Comparison of ENCODE assay signal across 9 mouse cellular contexts in the genomic region with DNA sequence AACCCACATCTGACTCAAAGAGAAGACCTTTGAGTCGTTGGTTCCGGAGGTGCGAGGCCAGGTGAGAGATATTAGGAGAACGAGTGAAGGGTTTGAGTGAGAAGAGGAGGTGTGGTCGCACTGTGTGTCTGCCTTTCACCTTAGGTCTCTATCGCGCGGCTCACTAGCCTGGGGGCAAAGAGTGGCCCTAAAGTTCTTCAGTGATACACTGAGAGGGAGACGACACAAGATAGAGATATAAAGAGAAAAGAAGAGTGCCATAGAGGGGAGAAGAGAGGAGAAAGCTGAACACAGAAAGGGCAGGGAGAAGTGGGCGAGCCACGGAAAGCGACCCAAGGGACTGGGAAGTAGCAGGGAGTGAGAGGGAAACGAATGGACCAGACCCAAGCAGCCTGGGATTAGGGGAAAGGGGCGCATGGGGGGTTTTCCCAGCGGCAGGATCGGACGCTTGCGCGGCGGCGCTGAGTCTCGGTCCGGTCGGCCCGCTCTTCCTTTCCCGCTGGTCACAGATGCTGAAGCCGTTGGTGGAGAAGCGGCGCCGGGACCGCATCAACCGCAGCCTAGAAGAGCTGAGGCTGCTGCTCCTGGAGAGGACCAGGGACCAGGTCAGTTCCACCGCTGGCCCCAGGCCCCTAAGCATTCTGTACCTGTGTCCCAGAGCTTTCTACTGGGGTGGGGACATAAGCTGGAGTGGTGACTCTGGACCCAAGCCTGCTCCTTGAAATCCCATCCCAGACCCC. TPM values are rescaled to one million over a fixed set of nuclear protein-coding genes. Genes with fewer than 3 reads are reported as not detected.
DNase-seq lines count a peak whose midpoint lies in the region; ATAC-seq and TF ChIP-seq lines count a peak whose summit lies in the region.
"Had no signal": no experiment of that assay in that cellular context is flagged by ENCODE, and none has a peak within 500 bp of the region (broad histone marks: within the 10 kb centered on the region; RNA-seq: fewer than 3 reads in every experiment).

No protein-coding gene starts in this region.

- no peak for ATAC-seq in hindbrain, embryonic 13.5 days (ENCODE audit: low FRiP score)
- no peak for ATAC-seq in liver, embryonic 16.5 days (ENCODE audit: low read depth)
- ATAC-seq in stomach, embryonic 16.5 days (ENCODE audit: insufficient read depth, low FRiP score) = no peak

- 1% methylated on average over 33 of the region's 33 CpGs for WGBS in embryonic facial prominence, embryonic 10.5 days
- 1% methylated on average over 33 of the region's 33 CpGs for WGBS in hindbrain, embryonic 13.5 days
- WGBS in liver, embryonic 16.5 days (ENCODE audit: insufficient replicate concordance) = under 1% methylated on average over 28 of the region's 33 CpGs
- 1% methylated on average over 33 of the region's 33 CpGs for WGBS in stomach, embryonic 16.5 days

- no peaks in the 10 kb centered on the region for H3K79me3 ChIP-seq in C2C12 (ENCODE audit: low read depth)

- peak; percentile 61 for DNase-seq in adrenal gland, postnatal 10 days
- DNase-seq in adrenal gland, adult 8-10 months = no peak
- DNase-seq in embryonic facial prominence, embryonic 10.5 days (ENCODE audit: low spot score) = peak; percentile 57
- no peak for DNase-seq in left cerebral cortex, adult 8-10 months (ENCODE audit: low spot score in 2 of 2)

- peak overlapping the region; percentile 72 for H3ac ChIP-seq in C2C12 (ENCODE audit: control insufficient read depth, insufficient read length, low read depth)

- TF ChIP-seq CTCF in C2C12 (IDR thresholded peaks at IDR 0.05; ENCODE audit: control insufficient read depth, insufficient read depth, insufficient read length) = no peak

- peak overlapping the region; percentile 80 for H3K9ac ChIP-seq in hindbrain, embryonic 13.5 days
- H3K9ac ChIP-seq in liver, embryonic 16.5 days (ENCODE audit: low read depth, low read length) = peak overlapping the region; percentile 66
- peak overlapping the region; percentile 85 for H3K9ac ChIP-seq in stomach, embryonic 16.5 days (ENCODE audit: low read length)

- no peaks in the 10 kb centered on the region for H3K27me3 ChIP-seq in C2C12 (ENCODE audit: control insufficient read depth, insufficient read depth, insufficient read length)
- H3K27me3 ChIP-seq in embryonic facial prominence, embryonic 10.5 days (replicated peaks; ENCODE audit: low read depth, poor library complexity, severe bottlenecking) = peaks cover 37% of the 10 kb centered on the region
- H3K27me3 ChIP-seq in hindbrain, embryonic 13.5 days = peaks cover 32% of the 10 kb centered on the region
- peaks cover 43% of the 10 kb centered on the region for H3K27me3 ChIP-seq in liver, embryonic 16.5 days (ENCODE audit: control insufficient read depth, insufficient read depth, low read depth, low read length)
- H3K27me3 ChIP-seq in stomach, embryonic 16.5 days (ENCODE audit: control insufficient read depth, insufficient read depth, low read length) = no peaks in the 10 kb centered on the region

- no peak overlapping the region for H3K27ac ChIP-seq in embryonic facial prominence, embryonic 10.5 days (replicated peaks)
- no peak overlapping the region for H3K27ac ChIP-seq in hindbrain, embryonic 13.5 days
- no peak overlapping the region for H3K27ac ChIP-seq in liver, embryonic 16.5 days (ENCODE audit: low read length)
- H3K27ac ChIP-seq in stomach, embryonic 16.5 days (ENCODE audit: low read length) = peak overlapping the region; percentile 95; the same call in 1 of the 2 replicates

- H3K4me1 ChIP-seq in embryonic facial prominence, embryonic 10.5 days = peaks cover 64% of the 10 kb centered on the region
- peaks cover 56% of the 10 kb centered on the region for H3K4me1 ChIP-seq in hindbrain, embryonic 13.5 days (replicated peaks)
- H3K4me1 ChIP-seq in liver, embryonic 16.5 days (ENCODE audit: control insufficient read depth, low read depth, low read length) = peaks cover 65% of the 10 kb centered on the region
- peaks cover 24% of the 10 kb centered on the region for H3K4me1 ChIP-seq in stomach, embryonic 16.5 days (ENCODE audit: control insufficient read depth, insufficient read depth, low read length)

- no peaks in the 10 kb centered on the region for H3K36me3 ChIP-seq in C2C12 (ENCODE audit: control insufficient read depth, insufficient read depth)
- no peaks in the 10 kb centered on the region for H3K36me3 ChIP-seq in embryonic facial prominence, embryonic 10.5 days (replicated peaks)
- H3K36me3 ChIP-seq in hindbrain, embryonic 13.5 days = no peaks in the 10 kb centered on the region
- H3K36me3 ChIP-seq in liver, embryonic 16.5 days (ENCODE audit: control insufficient read depth, insufficient read depth) = no peaks in the 10 kb centered on the region
- H3K36me3 ChIP-seq in stomach, embryonic 16.5 days (ENCODE audit: control insufficient read depth, insufficient read depth, low read length) = no peaks in the 10 kb centered on the region

- H3K4me2 ChIP-seq in hindbrain, embryonic 13.5 days = peak overlapping the region; percentile 97
- peak overlapping the region; percentile 95 for H3K4me2 ChIP-seq in liver, embryonic 16.5 days (ENCODE audit: low read depth, low read length)
- H3K4me2 ChIP-seq in stomach, embryonic 16.5 days (ENCODE audit: low read depth, low read length) = peak overlapping the region; percentile 95

- H3K9me3 ChIP-seq in embryonic facial prominence, embryonic 10.5 days = no peaks in the 10 kb centered on the region
- H3K9me3 ChIP-seq in hindbrain, embryonic 13.5 days = no peaks in the 10 kb centered on the region
- H3K9me3 ChIP-seq in liver, embryonic 16.5 days (replicated peaks; ENCODE audit: control insufficient read depth, low read length) = no peaks in the 10 kb centered on the region
- no peaks in the 10 kb centered on the region for H3K9me3 ChIP-seq in stomach, embryonic 16.5 days (replicated peaks; ENCODE audit: control insufficient read depth, low read length)

- H3K4me3 ChIP-seq in C2C12 (ENCODE audit: insufficient read depth, poor library complexity, severe bottlenecking) = peak overlapping the region; percentile 48
- H3K4me3 ChIP-seq in embryonic facial prominence, embryonic 10.5 days = peak overlapping the region; percentile 74
- H3K4me3 ChIP-seq in hindbrain, embryonic 13.5 days = peak overlapping the region; percentile 76
- H3K4me3 ChIP-seq in liver, embryonic 16.5 days (ENCODE audit: low read depth, low read length) = peak overlapping the region; percentile 74
- peak overlapping the region; percentile 57 for H3K4me3 ChIP-seq in stomach, embryonic 16.5 days (replicated peaks; ENCODE audit: low read length)

- H3K79me2 ChIP-seq in C2C12 (ENCODE audit: control insufficient read depth, insufficient read depth) = no peaks in the 10 kb centered on the region

RNA-seq across cellular contexts. Expression of a gene that starts 1.0 kb away (rescaled TPM):
- under 1 TPM; 0.18 to 0.36 TPM for total RNA-seq in adrenal gland, postnatal 10 days (2021)
- total RNA-seq in adrenal gland, adult 8-10 months (2022) = under 1 TPM in 2 of 4 experiments, not detected in 2; 0.18 to 0.22 TPM
- 0.06 TPM for polyA plus RNA-seq in C2C12 (2012; fragmentation: generic; extraction: Trizol)
- 0.16 and 0.36 TPM in 2 replicates for polyA plus RNA-seq in embryonic facial prominence, embryonic 10.5 days (2016; fragmentation: Nextera tagmentation; extraction: Ambion mirVana)
- 0.26 and 0.35 TPM in 2 replicates for polyA plus RNA-seq in hindbrain, embryonic 13.5 days (2015; fragmentation: Nextera tagmentation; extraction: Ambion mirVana)
- polyA plus RNA-seq in liver, embryonic 16.5 days (2015; fragmentation: Nextera tagmentation; extraction: Ambion mirVana) = 0.06 and 0.07 TPM in 2 replicates
- polyA plus RNA-seq in stomach, embryonic 16.5 days (2015; fragmentation: Nextera tagmentation; extraction: Ambion mirVana) = 0.40 and 0.69 TPM in 2 replicates
- 1 to 10 TPM in 1 of 4 experiments, under 1 TPM in 3; 0.20 to 1.3 (median 0.74) TPM for total RNA-seq in left cerebral cortex, adult 8-10 months (2022)
- total RNA-seq: hematopoietic stem cell, adult 5-6 weeks had no signal

RNA-seq across cellular contexts. Expression of a gene that starts 1.2 kb away (rescaled TPM):
- total RNA-seq in adrenal gland, postnatal 10 days (2021) = under 1 TPM; 0.48 to 0.66 TPM
- total RNA-seq in adrenal gland, adult 8-10 months (2022) = under 1 TPM; 0.26 to 0.95 (median 0.84) TPM
- 0.21 TPM for polyA plus RNA-seq in C2C12 (2012; fragmentation: generic; extraction: Trizol)
- polyA plus RNA-seq in embryonic facial prominence, embryonic 10.5 days (2016; fragmentation: Nextera tagmentation; extraction: Ambion mirVana) = 0.12 TPM in 1 of 2 replicates, not detected in the other
- 0.13 and 0.25 TPM in 2 replicates for polyA plus RNA-seq in hindbrain, embryonic 13.5 days (2015; fragmentation: Nextera tagmentation; extraction: Ambion mirVana)
- polyA plus RNA-seq in liver, embryonic 16.5 days (2015; fragmentation: Nextera tagmentation; extraction: Ambion mirVana) = 0.07 TPM in 1 of 2 replicates, not detected in the other
- 0.27 and 0.61 TPM in 2 replicates for polyA plus RNA-seq in stomach, embryonic 16.5 days (2015; fragmentation: Nextera tagmentation; extraction: Ambion mirVana)
- 1 to 10 TPM; 1.1 to 1.4 (median 1.3) TPM for total RNA-seq in left cerebral cortex, adult 8-10 months (2022)
- total RNA-seq: hematopoietic stem cell, adult 5-6 weeks had no signal

RNA-seq across cellular contexts. Expression of a gene that starts 4.5 kb away (rescaled TPM):
- under 1 TPM; 0.60 to 0.76 TPM for total RNA-seq in adrenal gland, postnatal 10 days (2021)
- total RNA-seq in adrenal gland, adult 8-10 months (2022) = 1 to 10 TPM in 3 of 4 experiments, under 1 TPM in 1; 0.87 to 2.2 (median 1.7) TPM
- 0.14 TPM for polyA plus RNA-seq in C2C12 (2012; fragmentation: generic; extraction: Trizol)
- polyA plus RNA-seq in embryonic facial prominence, embryonic 10.5 days (2016; fragmentation: Nextera tagmentation; extraction: Ambion mirVana) = 0.04 and 0.19 TPM in 2 replicates
- 0.71 and 1.3 TPM in 2 replicates for polyA plus RNA-seq in hindbrain, embryonic 13.5 days (2015; fragmentation: Nextera tagmentation; extraction: Ambion mirVana)
- 0.09 and 0.39 TPM in 2 replicates for polyA plus RNA-seq in liver, embryonic 16.5 days (2015; fragmentation: Nextera tagmentation; extraction: Ambion mirVana)
- polyA plus RNA-seq in stomach, embryonic 16.5 days (2015; fragmentation: Nextera tagmentation; extraction: Ambion mirVana) = 2.0 and 5.4 TPM in 2 replicates
- 10 to 100 TPM in 1 of 4 experiments, 1 to 10 TPM in 3; 5.9 to 11.4 (median 8.9) TPM for total RNA-seq in left cerebral cortex, adult 8-10 months (2022)
- total RNA-seq: hematopoietic stem cell, adult 5-6 weeks had no signal

RNA-seq across cellular contexts. Expression of a gene that starts 26.2 kb away (rescaled TPM):
- total RNA-seq in adrenal gland, postnatal 10 days (2021) = 100 to 1,000 TPM in 1 of 2 experiments, 10 to 100 TPM in 1; 63.1 to 157 TPM
- 100 to 1,000 TPM in 1 of 4 experiments, 10 to 100 TPM in 3; 30.0 to 119 (median 51.6) TPM for total RNA-seq in adrenal gland, adult 8-10 months (2022)
- polyA plus RNA-seq in C2C12 (2012; fragmentation: generic; extraction: Trizol) = 4.5 TPM
- polyA plus RNA-seq in embryonic facial prominence, embryonic 10.5 days (2016; fragmentation: Nextera tagmentation; extraction: Ambion mirVana) = 6.1 and 7.3 TPM in 2 replicates
- polyA plus RNA-seq in hindbrain, embryonic 13.5 days (2015; fragmentation: Nextera tagmentation; extraction: Ambion mirVana) = 7.4 and 9.4 TPM in 2 replicates
- 6.9 and 8.5 TPM in 2 replicates for polyA plus RNA-seq in liver, embryonic 16.5 days (2015; fragmentation: Nextera tagmentation; extraction: Ambion mirVana)
- 21.8 and 22.3 TPM in 2 replicates for polyA plus RNA-seq in stomach, embryonic 16.5 days (2015; fragmentation: Nextera tagmentation; extraction: Ambion mirVana)
- 100 to 1,000 TPM; 105 to 140 (median 114) TPM for total RNA-seq in left cerebral cortex, adult 8-10 months (2022)

RNA-seq across cellular contexts. Expression of a gene that starts 32.9 kb away (rescaled TPM):
- total RNA-seq in adrenal gland, postnatal 10 days (2021) = 100 to 1,000 TPM; 104 to 143 TPM
- 100 to 1,000 TPM; 118 to 221 (median 178) TPM for total RNA-seq in adrenal gland, adult 8-10 months (2022)
- polyA plus RNA-seq in C2C12 (2012; fragmentation: generic; extraction: Trizol) = 20.9 TPM
- 60.9 and 70.0 TPM in 2 replicates for polyA plus RNA-seq in embryonic facial prominence, embryonic 10.5 days (2016; fragmentation: Nextera tagmentation; extraction: Ambion mirVana)
- polyA plus RNA-seq in hindbrain, embryonic 13.5 days (2015; fragmentation: Nextera tagmentation; extraction: Ambion mirVana) = 217 and 227 TPM in 2 replicates
- 16.4 and 25.4 TPM in 2 replicates for polyA plus RNA-seq in liver, embryonic 16.5 days (2015; fragmentation: Nextera tagmentation; extraction: Ambion mirVana)
- polyA plus RNA-seq in stomach, embryonic 16.5 days (2015; fragmentation: Nextera tagmentation; extraction: Ambion mirVana) = 79.9 and 88.5 TPM in 2 replicates
- total RNA-seq in left cerebral cortex, adult 8-10 months (2022) = 1,000 to 10,000 TPM; 1,002 to 1,054 (median 1,038) TPM

Comparison
In these comparisons a context has a peak if more than half of its experiments do, and no peak if none do; other contexts are left out.
1. DNase-seq: peak in adrenal gland, postnatal 10 days (single experiment) and embryonic facial prominence, embryonic 10.5 days (single experiment); none in adrenal gland, adult 8-10 months (single experiment) and left cerebral cortex, adult 8-10 months (0 of 2).
2. Peak in every context shown above with its lines, with median percentiles within 50 percentile points of each other: H3K4me3 ChIP-seq, H3K4me2 ChIP-seq and H3K9ac ChIP-seq.